ENCODE assay signal across 7 mouse cellular contexts in the genomic region with DNA sequence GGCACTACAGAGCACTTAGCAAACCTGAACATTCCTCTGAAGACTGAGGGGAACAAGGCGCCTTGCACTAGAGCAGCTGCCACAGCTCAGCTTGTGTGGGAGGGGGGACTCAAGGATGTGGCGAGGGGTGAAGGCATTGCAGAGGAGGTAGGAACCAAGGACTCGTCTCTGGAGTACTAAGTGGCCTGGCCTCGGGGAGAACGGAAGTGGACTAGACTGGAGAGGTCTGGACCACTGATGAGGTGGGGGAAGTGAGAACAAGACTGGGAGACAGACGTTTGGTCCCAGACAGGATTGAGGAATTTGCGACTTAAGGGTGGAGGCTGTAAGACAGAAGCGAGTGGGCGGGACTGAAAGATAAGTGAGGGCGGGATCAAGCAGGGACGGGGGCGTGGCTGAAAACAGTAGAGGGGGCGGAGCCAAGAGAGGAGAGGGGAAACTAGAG. TPM values are rescaled to one million over a fixed set of nuclear protein-coding genes. Genes with fewer than 3 reads are reported as not detected.
DNase-seq lines count a peak whose midpoint lies in the region; ATAC-seq and TF ChIP-seq lines count a peak whose summit lies in the region.

No protein-coding gene starts in this region.

- intact Hi-C loops in left cerebral cortex, postnatal 10 days (cut with DNase I), result no loop called here

- no peaks in the 10 kb centered on the region for H3K36me3 ChIP-seq in hindbrain, postnatal 0 days (ENCODE audit: insufficient read depth, low read length)
- H3K36me3 ChIP-seq in megakaryocyte, embryonic 14.5 days (replicated peaks; ENCODE audit: low read length), result no peaks in the 10 kb centered on the region

- H3K4me1 ChIP-seq in hindbrain, postnatal 0 days (ENCODE audit: insufficient read depth, low read length), result peaks cover 11% of the 10 kb centered on the region; the same call in 1 of the 2 replicates
- H3K4me1 ChIP-seq in megakaryocyte, embryonic 14.5 days, result peaks cover 59% of the 10 kb centered on the region

- TF ChIP-seq CTCF in hindbrain, postnatal 0 days (IDR thresholded peaks at IDR 0.05; ENCODE audit: low read depth), result no peak

- ATAC-seq in hindbrain, postnatal 0 days, result peak; percentile 9; the same call in 1 of the 2 replicates

- H3K27me3 ChIP-seq in hindbrain, postnatal 0 days (ENCODE audit: insufficient read depth, low read length), result no peaks in the 10 kb centered on the region
- peaks cover 28% of the 10 kb centered on the region for H3K27me3 ChIP-seq in megakaryocyte, embryonic 14.5 days (replicated peaks)

- WGBS in hindbrain, postnatal 0 days, result 9% methylated on average over 13 of the region's 13 CpGs

- H3K9me3 ChIP-seq in hindbrain, postnatal 0 days (ENCODE audit: low read length), result no peaks in the 10 kb centered on the region
- no peaks in the 10 kb centered on the region for H3K9me3 ChIP-seq in megakaryocyte, embryonic 14.5 days

- H3K4me2 ChIP-seq in hindbrain, postnatal 0 days (ENCODE audit: low read depth, low read length), result peak overlapping the region; percentile 81

- peak; percentile 70 for DNase-seq in WW6 (ENCODE audit: low read depth, low spot score)
- peak; percentile 68 to 71 for DNase-seq in cerebellum, postnatal 10 days
- DNase-seq in gastrocnemius, adult 8-10 months (ENCODE audit: low spot score in 2 of 2), result peak; percentile 31 to 34
- DNase-seq in hindbrain, postnatal 0 days (ENCODE audit: low spot score), result peak; percentile 60
- DNase-seq in left cerebral cortex, postnatal 10 days (ENCODE audit: extremely low spot score in 1 of 2, low spot score in 2 of 2), result peak; percentile 63 to 79
- DNase-seq in right cerebral cortex, postnatal 14 days, result peak; percentile 56

- H3K9ac ChIP-seq in hindbrain, postnatal 0 days (replicated peaks; ENCODE audit: low read length), result no peak overlapping the region

- H3K27ac ChIP-seq in hindbrain, postnatal 0 days, result peak overlapping the region; percentile 5; the same call in 1 of the 2 replicates

- peak overlapping the region; percentile 95 for H3K4me3 ChIP-seq in hindbrain, postnatal 0 days (ENCODE audit: low read length)
- peak overlapping the region; percentile 95 for H3K4me3 ChIP-seq in megakaryocyte, embryonic 14.5 days (replicated peaks)

RNA-seq across cellular contexts. Expression of a gene that starts 1.8 kb away (rescaled TPM):
- 10 to 100 TPM; 10.6 to 14.2 (median 11.2) TPM for total RNA-seq in gastrocnemius, adult 8-10 months (2022)
- 57.9 and 58.1 TPM in 2 replicates for total RNA-seq in hindbrain, postnatal 0 days (2014; rRNA removed)
- polyA plus RNA-seq in hindbrain, postnatal 0 days (2015; fragmentation: Nextera tagmentation; extraction: Ambion mirVana), result 19.5 and 22.6 TPM in 2 replicates
- 10 to 100 TPM; 39.4 to 40.2 TPM for total RNA-seq in left cerebral cortex, postnatal 10 days (2021)
- 3.2 and 3.6 TPM in 2 replicates for polyA plus RNA-seq in megakaryocyte, embryonic 14.5 days (2012; ENCODE audit: insufficient read depth, low replicate concordance)

Comparison
In these comparisons a context has a peak if more than half of its experiments do, and no peak if none do; other contexts are left out.
1. Peak in every context shown above with its lines: DNase-seq, ATAC-seq, H3K4me3 ChIP-seq and H3K27ac ChIP-seq.